Mouse (Mus musculus) urinary bladder, postnatal 36 days (tissue): ENCODE results near the gene Hoxc8.

ENCODE experiments used
- DNase-seq, 2 experiments: peaks; one replicate each; pipeline ENCODE4 v3.0.0; 2022; ENCODE audit warnings: low spot score in 2 of 2, mixed read lengths in 1 of 2

Hoxc8 gene

GRCm38 (mm10) chr15:102965003-102965891, 25.2 kb upstream of the Hoxc8 start:
- no peak for DNase-seq

- DNase-seq: peak; percentile 63 to 90
These were observed 24.3 kb upstream of the Hoxc8 start for GRCm38 (mm10) chr15:102965892-102966775.

GRCm38 (mm10) chr15:102966776-102967311, 23.6 kb upstream of the Hoxc8 start, which contains the start of gene Hoxc10:
Gene Hoxc10 (plus strand): TSS chr15:102966796.
- no peak for DNase-seq

- DNase-seq: no peak
These were observed 23.2 kb upstream of the Hoxc8 start, which contains the start of gene Hoxc5 for GRCm38 (mm10) chr15:102967312-102967510. Gene Hoxc5 (plus strand): TSS chr15:102967443.

- no peak for DNase-seq
These were observed 22.7 kb upstream of the Hoxc8 start for GRCm38 (mm10) chr15:102967511-102968397.

GRCm38 (mm10) chr15:102969296-102969695, 21.1 kb upstream of the Hoxc8 start:
- no peak for DNase-seq

- no peak for DNase-seq
These were observed 19.7 kb upstream of the Hoxc8 start for GRCm38 (mm10) chr15:102970740-102971139.

- DNase-seq: no peak
These were observed 18.2 kb upstream of the Hoxc8 start for GRCm38 (mm10) chr15:102972254-102972653.

GRCm38 (mm10) chr15:102972753-102973152, 17.7 kb upstream of the Hoxc8 start:
- DNase-seq: no peak

- no peak for DNase-seq
These were observed 15.4 kb upstream of the Hoxc8 start for GRCm38 (mm10) chr15:102975034-102975433.

GRCm38 (mm10) chr15:102975688-102976111, 14.7 kb upstream of the Hoxc8 start:
- DNase-seq: no peak

GRCm38 (mm10) chr15:102976171-102976570, 14.2 kb upstream of the Hoxc8 start, which contains the start of gene Hoxc9:
Gene Hoxc9 (plus strand): TSS chr15:102976439.
- DNase-seq: no peak

GRCm38 (mm10) chr15:102976631-102977422, 13.6 kb upstream of the Hoxc8 start:
- no peak for DNase-seq

GRCm38 (mm10) chr15:102977423-102977974, 12.9 kb upstream of the Hoxc8 start:
- no peak for DNase-seq

GRCm38 (mm10) chr15:102978615-102979515, 11.5 kb upstream of the Hoxc8 start:
- DNase-seq: no peak

- no peak for DNase-seq
These were observed 10.5 kb upstream of the Hoxc8 start for GRCm38 (mm10) chr15:102979936-102980335.

- DNase-seq: no peak
These were observed 10.1 kb upstream of the Hoxc8 start for GRCm38 (mm10) chr15:102980352-102980751.

- DNase-seq: no peak
These were observed 9.5 kb upstream of the Hoxc8 start for GRCm38 (mm10) chr15:102980912-102981311.
